Mouse (Mus musculus): Measurements from ENCODE around the gene Gm20431.

Gm20431 gene

DNA sequence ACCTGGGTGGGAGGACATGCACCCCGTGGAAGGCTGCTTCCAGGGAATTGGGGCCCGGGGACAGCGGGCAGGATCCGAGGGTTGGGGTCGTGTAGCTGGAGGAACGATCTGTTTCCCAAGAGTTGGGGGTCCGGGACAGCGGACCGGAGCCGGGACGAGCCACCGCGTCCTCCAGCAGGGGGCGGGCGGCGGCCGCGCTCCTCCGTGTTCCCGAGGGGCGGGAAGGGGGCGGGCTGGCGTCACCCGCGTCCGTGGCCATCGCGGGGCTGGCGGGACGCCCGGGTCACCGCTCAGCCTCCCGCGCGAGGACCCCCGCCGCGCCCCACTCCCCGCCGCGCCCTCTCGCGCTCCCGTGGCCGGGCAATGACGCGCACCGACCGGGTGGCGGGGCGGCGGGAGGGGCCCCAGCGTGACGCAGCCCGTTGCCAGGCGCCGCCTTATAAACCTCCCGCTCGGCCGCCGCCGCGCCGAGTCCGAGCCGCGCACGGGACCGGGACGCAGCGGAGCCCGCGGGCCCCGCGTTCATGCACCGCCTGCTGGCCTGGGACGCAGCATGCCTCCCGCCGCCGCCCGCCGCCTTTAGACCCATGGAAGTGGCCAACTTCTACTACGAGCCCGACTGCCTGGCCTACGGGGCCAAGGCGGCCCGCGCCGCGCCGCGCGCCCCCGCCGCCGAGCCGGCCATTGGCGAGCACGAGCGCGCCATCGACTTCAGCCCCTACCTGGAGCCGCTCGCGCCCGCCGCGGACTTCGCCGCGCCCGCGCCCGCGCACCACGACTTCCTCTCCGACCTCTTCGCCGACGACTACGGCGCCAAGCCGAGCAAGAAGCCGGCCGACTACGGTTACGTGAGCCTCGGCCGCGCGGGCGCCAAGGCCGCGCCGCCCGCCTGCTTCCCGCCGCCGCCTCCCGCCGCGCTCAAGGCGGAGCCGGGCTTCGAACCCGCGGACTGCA, 27.5 kb upstream of the Gm20431 start, which contains the start of gene Cebpb:
TSS of gene Cebpb (plus strand) at position 418 of the 954 bp plus-strand sequence.
- peak; percentile 93 for DNase-seq

DNA sequence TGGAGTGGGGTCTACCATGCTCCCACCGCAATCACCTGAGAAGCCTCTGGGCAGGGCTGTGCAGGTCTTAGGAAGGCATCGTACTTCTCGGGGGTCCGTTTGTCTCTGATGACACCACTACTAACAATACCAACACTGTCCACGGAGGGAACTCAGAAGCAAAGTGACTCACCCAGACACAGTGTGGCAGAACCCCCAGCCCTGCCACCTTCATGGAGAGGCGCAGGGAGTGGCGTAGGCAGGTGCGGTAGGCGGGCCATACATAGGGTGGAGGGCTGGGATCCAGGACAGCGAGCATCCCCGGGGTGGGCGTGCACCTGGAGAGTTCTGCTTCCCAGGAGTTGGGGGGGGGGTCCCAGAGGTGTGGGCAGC, 26.8 kb upstream of the Gm20431 start:
- no peak for DNase-seq

DNA sequence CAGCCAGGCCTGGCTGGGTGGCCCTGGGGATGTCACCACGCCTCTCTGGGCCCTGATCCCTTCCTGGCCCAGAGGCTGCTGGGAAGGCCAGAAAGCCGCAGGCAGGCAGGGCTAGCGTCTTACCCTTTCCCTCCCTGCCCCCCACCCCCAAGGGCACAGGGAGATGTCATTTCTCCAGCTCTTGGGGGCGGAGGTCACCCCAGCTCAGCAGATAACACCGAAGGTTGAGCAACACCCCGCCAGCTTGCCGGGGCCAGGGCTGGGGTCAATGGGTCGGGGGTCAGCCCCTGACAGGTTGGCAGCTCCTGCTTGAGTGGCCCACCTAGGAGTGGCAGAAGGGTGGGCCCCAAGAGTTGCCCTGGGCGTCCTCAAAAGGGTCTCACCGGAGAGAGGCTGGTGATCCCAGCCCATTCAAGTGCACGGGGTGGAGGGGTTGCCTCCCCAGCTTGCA, 26.4 kb upstream of the Gm20431 start:
- no peak for DNase-seq

GRCm38 (mm10) chr2:167687250-167687586, 25.9 kb upstream of the Gm20431 start:
- no peak for DNase-seq

- no peak for DNase-seq
Observed at GRCm38 (mm10) chr2:167686382-167687249, 25.3 kb upstream of the Gm20431 start.

- no peak for DNase-seq
Observed at GRCm38 (mm10) chr2:167685865-167686264, 24.6 kb upstream of the Gm20431 start.

DNA sequence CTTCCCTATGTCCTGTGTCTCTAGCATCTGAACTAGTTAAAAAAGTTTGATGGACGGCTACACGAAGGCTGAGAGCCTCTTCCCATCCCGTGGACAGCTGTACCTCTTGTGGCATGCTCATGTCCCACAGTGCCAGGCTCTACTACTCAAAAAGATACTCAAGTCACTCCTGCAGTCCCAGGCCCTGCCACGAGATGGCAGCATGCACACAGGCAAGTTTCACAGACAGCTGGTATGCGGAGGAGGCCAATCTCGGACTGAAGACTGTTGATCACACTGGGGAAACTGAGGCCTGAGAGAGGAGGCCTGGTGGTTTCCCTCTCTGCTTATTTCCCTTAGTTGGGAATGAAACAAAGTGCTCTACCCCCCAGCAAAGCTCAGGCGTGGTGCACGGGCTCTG, 23.8 kb upstream of the Gm20431 start:
- DNase-seq: peak; percentile 95

GRCm38 (mm10) chr2:167683721-167684120, 22.4 kb upstream of the Gm20431 start:
- no peak for DNase-seq

- DNase-seq: peak; percentile 65
Observed at GRCm38 (mm10) chr2:167680657-167681056, 19.4 kb upstream of the Gm20431 start.

- peak; percentile 86 for DNase-seq
Observed at GRCm38 (mm10) chr2:167679902-167680430, 18.7 kb upstream of the Gm20431 start.

DNA sequence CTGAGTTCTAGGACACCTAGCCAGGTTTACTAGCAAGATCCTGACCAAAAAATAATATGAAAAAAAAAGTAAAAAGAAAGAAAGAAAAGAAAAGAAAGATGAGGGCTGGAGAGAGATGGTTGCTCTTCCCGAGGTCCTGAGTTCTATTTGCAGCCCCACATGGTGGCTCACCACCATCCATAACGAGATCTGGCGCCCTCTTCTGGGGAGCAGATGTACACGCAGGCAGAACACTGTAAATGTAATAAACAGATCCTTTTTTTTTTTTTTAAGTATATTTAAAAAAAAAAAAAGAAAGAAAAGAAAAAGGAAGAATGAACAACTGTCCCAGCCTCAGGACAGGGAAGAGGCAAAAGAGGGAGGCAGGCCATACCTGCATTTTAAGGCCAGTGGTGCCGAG, 17.3 kb upstream of the Gm20431 start:
- no peak for DNase-seq

- DNase-seq: peak; percentile 68
Observed at GRCm38 (mm10) chr2:167675120-167675909, 14.0 kb upstream of the Gm20431 start.

- DNase-seq: peak; percentile 67
Observed at GRCm38 (mm10) chr2:167672212-167672685, 11.0 kb upstream of the Gm20431 start.

- DNase-seq: peak; percentile 80
Observed at GRCm38 (mm10) chr2:167671101-167671633, 9.9 kb upstream of the Gm20431 start.

- no peak for DNase-seq
Observed at GRCm38 (mm10) chr2:167669398-167669797, 8.1 kb upstream of the Gm20431 start.

GRCm38 (mm10) chr2:167668426-167668825, 7.1 kb upstream of the Gm20431 start:
- DNase-seq: peak; percentile 73

DNA sequence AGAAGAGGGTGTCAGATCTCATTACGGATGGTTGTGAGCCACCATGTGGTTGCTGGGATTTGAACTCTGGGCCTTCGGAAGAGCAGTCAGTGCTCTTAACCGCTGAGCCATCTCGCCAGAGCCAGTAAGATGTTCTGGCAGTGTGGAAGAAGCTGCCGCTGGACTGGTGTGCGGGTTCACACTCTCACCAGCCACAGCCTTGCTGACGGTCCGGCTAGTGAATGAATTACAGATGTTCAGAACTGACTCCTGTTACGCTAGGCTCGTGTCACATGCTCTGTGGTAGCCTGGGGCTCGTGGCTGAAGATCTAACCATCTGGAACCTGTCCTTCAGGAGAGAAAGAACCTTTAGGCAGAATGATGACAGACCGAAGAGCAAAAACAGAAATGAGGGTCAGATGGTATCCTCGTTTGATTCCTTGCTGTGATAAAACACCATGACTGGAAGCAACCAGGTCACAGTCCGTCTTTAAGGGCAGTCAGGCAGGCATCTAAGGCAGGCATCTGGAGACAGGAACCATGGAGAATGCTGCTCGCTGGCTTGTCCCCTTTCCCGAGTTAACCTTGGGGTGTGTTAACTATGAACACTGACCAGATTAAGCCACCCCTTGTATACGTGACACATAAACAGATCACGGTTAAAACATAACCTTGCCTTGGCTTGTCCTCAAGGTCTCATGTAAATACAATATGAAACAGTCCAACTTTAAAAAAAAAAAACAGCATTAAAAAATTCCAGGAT, 4.8 kb upstream of the Gm20431 start:
- peak; percentile 81 for DNase-seq

DNA sequence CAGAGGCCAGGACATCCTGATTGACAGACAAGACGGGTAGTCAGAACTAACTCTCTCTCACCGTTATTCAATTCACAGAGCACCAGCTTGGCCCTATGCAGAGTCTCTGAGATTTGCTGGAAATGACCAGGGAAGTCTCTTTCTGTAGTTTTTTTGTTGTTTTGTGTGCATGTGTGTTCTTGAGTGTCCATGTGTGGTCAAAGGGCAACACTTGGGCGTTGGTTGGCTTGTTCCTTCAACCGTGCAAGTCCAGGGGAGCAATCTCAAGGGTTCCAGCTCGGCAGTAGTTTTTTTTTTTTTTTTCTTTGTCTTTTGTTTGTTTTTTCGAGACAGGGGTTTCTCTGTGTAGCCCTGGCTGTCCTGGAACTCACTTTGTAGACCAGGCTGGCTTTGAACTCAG, 1.4 kb upstream of the Gm20431 start:
- no peak for DNase-seq

- no peak for DNase-seq
Observed at GRCm38 (mm10) chr2:167660611-167660971, 705 bp downstream of the Gm20431 start.

DNA sequence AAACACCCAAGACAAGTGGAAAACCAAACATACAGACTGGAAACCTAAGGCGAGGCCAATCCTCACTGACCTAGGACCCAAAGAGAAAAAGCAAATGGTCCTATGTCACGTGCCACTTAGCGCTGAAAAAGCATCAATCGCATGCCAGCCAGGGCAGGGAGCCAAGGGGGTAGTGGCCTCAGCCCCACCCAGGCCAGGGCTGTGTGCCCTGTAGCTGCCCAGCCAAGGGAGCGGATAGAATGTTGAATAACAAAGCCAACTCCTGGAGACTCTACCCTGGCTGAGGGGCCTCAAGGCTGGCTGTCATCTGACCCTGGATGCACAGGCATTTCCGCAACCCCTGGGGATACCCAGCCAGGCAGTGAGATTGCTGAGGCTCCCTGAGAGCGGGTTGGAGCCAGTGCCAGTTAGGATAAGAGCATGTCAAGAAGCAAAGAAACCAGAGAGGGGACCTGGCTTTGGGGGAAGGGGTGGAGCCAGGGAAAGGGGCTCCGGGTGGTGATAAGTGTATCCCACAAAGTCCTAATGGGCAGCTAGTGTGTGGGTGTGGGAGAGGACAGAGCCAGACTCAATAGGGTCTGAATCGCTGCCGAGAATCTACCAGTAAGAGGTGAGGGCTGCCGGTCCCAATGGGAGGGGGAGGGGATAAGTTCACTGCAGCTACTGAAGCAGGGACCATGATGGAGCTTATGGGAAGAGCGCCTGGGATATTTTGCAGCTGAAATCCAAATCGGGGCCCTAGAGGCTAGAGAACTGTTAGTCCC, 1.3 kb downstream of the Gm20431 start:
- peak; percentile 88 for DNase-seq
